Mouse (Mus musculus) embryo, embryonic 11 days (tissue): ENCODE data around the gene Cnn2.

Experiments used
- DNase-seq: peaks from one replicate; pipeline ENCODE4 v3.0.0-alpha.2; 2015

Gene Cnn2

DNA sequence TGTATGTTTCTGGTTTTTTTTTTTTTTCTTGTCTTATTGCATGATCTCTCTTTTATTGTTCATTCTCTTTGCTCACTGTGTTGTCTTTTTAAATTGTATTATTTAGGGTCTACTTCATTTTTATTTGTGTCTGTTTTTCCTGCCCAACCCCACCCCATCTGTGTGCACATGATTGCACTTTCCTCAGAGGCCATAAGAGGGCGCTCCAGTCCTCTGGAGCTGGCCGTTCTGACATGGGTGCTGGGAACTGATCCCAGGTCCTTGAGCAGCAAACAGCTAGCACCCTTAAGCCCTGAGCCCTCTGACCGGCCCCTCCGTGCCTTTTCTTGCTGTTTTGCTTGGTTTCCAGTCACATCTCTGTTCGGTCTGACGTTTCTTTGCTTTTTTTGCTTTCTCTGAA lies 3.2 kb downstream of the Cnn2 start:
- no peak for DNase-seq

DNA sequence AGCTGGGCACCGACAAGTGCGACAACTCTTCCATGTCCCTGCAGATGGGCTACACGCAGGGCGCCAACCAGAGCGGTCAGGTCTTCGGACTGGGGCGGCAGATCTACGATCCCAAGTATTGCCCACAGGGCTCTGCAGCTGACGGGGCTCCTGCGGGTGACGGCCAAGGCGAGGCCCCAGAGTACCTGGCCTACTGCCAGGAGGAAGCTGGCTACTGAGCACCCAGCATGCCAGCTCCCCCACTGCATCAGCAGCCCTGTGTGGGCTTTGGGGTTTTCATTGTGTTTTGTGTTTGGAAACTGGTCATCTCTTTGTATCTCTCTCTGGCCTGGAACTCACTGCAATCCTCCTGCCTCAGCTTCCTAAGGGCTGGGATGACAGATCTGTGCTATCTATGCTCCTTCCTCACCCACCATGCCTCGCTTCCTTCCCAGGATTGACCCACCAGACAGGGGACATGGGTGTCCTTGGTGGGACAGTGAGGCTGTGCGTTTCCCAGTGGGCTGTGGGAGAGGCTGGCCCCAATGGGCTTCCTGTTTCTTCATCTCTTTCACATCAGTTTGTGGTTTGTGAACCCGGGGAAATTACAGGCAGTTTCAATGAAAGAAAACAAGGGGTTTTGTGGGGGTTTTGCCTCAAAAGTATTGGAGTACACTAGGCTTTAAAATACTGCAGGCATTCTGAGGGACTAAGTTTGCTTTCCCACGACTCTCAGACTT lies 6.2 kb downstream of the Cnn2 start:
- DNase-seq, result no peak

DNA sequence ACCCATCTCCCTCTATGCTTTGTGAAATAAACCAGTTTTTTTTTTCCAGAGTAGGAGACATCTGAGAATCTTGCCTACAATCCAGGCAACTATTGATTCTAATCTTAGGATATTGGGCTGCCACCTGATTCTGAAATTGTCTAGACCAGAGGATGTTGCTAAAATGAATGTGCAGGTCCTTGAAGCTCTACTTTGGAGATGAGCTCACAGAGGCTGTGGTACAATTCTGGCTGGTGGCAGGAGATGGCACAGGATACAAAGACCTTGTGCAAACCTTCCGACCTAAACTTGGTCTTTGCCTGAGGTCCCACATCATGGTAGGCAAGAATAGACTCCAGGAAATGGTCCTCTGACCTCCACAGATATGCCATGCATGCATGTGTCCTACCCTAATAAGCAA lies 7.3 kb downstream of the Cnn2 start:
- no peak for DNase-seq

DNA sequence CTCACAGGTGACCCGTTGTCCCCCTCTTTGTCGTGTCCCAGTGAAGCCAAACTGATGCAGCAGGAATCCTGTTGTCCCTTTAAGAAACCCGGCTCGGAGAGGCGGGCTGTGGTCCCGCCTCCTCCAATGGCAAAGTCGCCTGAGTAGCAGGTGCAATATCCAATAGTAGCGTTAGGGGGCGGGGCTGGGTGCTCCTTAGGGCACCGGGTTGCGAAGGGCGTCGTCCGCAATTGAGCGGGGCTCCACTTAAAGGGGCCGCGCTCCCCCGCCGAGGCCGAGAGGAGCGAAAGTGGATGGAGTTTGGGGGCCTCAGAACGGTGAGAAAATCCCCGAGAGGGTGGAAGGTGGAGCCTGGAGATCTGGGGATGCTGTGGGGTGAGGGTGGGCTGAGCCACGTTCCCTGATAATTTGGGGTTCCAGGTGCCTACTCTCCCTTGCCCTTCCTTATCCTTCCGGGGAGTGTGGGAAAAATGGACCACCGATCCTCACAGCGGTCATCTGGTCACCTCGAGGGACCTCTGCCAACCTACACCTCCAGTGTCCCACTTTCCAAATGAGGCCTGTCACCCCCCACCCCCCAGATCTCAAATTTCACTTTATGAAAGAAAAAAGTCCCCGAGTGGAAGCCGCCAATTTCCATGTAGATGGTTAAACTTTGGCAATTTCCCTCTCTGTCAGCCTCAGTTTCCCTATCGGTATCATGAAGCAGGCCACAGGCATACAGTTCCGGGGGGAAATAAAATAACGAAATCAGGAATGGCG lies 8.1 kb downstream of the Cnn2 start, which contains the start of gene Abca7:
Gene Abca7 (plus strand): TSS at position 223 of the 762 bp plus-strand sequence.
- DNase-seq, result peak; percentile 99

DNA sequence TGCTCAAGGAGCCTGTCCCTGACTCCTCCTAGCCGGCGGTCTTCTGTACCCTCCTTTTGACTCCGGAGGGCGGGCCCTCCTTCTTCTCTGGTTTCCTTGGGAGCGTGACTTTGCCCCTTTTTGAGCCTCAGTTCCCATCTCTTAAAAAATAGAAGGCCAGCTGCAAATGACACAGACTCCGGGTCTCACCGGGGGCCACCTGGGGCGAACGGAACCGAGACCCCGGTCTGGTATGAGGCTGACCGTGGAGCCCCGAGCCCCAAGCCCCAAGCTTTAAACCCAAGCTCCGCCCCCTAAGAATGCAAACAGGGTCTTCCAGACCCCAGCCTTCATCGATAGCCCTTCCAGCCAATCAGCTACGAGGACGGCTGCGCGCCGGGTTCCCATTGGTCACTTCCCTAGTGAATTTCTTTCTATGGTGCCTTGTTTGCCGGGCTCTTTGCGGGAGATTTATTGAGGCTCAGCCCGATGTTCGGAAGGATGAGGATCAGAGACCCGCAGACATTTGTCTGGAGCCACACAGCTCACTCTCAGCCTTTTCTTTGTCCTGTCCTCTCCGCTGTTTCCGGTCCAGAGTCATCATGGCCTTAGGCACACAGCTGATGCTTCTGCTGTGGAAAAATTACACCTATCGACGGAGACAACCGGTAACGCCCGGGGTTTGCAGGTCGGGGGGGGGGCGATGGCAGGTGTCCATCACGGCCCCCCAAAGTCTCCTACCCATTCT lies 8.8 kb downstream of the Cnn2 start:
- DNase-seq, result peak; percentile 95

GRCm38 (mm10) chr10:79997819-79998218 lies 9.4 kb downstream of the Cnn2 start:
- no peak for DNase-seq

GRCm38 (mm10) chr10:80001945-80002344 lies 13.6 kb downstream of the Cnn2 start:
- DNase-seq, result no peak

DNA sequence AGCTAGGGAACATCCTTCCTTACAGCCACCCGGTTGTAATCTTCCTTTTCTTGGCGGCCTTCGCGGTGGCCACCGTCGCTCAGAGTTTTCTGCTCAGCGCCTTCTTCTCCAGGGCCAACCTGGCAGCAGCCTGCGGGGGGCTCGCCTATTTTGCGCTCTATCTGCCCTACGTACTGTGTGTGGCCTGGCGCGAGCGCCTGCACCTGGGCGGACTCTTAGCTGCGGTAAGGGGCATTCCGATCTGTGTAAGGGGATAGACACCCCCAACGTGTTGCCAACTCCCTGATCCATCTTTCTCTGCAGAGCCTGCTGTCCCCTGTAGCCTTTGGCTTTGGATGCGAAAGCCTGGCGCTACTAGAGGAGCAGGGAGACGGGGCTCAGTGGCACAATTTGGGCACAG lies 14.4 kb downstream of the Cnn2 start:
- no peak for DNase-seq

- no peak for DNase-seq
Observed at GRCm38 (mm10) chr10:80003374-80004232, 15.2 kb downstream of the Cnn2 start.

DNA sequence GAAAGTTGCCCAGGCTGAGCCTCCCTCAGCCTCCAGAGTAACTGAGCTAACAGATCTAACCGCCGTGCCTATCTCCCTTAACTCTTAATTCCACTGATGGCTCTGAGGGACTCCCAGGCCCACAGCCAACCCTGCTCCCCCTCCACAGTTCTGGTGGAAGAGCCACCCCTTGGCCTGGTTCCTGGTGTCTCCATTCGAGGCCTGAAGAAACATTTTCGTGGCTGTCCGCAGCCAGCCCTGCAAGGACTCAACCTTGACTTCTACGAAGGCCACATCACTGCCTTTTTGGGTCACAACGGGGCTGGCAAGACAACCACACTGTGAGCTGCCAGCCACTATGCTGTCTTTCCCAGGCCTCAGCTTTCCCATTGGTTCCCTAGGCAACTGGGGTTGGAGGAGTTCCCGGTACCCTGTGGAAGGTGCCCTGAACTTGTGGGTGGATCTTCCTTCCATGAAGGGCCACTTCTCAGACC lies 15.9 kb downstream of the Cnn2 start:
- no peak for DNase-seq

GRCm38 (mm10) chr10:80011740-80012139 lies 23.4 kb downstream of the Cnn2 start:
- DNase-seq, result no peak

- no peak for DNase-seq
Observed at GRCm38 (mm10) chr10:80013609-80014008, 25.2 kb downstream of the Cnn2 start.

DNA sequence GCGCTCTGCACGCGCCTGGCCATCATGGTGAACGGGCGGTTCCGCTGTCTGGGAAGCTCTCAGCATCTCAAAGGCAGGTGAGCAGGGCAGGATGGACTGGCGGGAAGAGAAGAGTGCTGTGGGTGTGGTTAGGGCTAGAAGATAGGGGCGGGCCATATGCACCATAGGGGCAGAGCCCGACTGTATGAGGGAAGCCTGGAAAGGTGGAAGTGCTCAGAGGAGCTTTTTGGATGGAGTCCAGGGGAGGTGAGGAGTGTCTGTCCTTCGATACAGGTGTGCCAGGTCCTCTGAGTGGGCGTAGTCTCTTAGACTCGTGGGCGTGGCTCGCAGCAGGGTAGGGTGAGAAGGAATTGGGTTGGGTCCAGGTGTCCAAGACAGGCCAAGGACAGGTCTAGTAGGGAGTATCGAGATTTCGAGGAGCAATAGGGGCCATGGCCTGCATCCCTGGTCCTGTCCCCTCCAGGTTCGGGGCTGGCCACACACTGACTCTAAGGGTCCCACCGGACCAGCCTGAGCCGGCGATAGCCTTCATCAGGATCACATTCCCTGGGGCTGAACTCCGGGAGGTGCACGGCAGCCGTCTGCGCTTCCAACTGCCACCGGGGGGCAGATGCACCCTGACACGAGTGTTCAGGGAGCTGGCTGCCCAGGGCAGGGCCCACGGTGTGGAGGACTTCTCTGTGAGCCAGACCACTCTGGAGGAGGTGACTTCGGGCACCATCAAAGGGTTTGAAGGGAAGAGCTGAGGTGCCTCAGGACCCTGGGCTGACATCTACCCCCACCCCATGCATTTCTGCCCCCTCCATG lies 26.3 kb downstream of the Cnn2 start:
- no peak for DNase-seq

DNA sequence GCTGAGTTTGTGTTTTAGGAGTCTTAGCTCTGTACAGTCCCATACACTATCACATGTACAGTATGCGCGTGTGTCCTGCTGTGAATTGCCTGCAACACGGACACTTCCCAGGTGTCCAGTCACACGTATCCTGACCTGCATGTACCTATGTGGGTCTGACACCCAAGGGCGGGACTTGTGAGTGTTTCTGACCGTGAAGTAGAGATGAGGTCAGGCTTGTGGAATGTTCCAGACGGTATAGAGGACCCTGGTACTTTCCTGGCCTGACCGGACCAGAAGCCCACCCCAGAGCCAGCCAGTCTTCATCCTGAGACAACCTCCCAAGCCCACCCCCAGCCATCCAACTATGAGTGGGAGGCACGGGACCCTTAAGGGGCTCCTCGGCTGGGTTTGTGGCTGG lies 27.2 kb downstream of the Cnn2 start:
- no peak for DNase-seq

GRCm38 (mm10) chr10:80016511-80016910 lies 28.1 kb downstream of the Cnn2 start, which contains the start of gene Arhgap45:
Arhgap45 (plus strand) TSS chr10:80016653.
- DNase-seq, result no peak

- no peak for DNase-seq
Observed at GRCm38 (mm10) chr10:80016931-80017330, 28.5 kb downstream of the Cnn2 start.

GRCm38 (mm10) chr10:80017361-80017760 lies 29.0 kb downstream of the Cnn2 start:
- DNase-seq, result no peak

- DNase-seq, result no peak
Observed at GRCm38 (mm10) chr10:80017771-80018170, 29.4 kb downstream of the Cnn2 start.

DNA sequence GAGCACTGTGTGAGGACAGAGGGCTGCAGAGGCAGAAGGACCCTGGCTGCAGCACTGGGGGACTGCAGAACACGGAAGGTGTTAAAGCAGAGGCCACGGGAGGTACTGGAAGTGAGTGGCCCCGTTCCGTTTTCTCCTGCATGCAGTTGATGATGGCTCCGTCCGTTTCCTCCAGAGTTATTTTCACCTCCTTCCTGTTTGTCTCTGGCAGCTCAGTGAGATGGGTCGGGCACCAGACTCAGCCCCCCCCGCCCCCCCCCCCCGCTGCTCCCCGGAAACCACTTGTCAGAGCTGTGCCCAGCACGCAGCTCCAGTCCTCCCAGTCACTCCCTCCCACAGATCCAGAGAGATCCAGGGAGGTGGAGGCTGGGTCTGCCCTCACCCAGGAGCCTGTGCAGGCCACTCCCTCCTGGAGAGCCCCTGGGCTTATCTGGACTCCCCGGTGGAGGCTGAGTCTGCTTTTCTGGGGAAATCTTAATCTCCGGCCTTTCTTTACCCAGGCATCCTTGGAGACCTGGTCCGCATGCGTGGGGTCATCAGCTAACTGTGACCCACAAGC lies 30.4 kb downstream of the Cnn2 start:
- no peak for DNase-seq

- peak; percentile 74 for DNase-seq
Observed at GRCm38 (mm10) chr10:80019471-80020131, 31.2 kb downstream of the Cnn2 start.

GRCm38 (mm10) chr10:80020191-80020590 lies 31.8 kb downstream of the Cnn2 start:
- no peak for DNase-seq
